Mouse (Mus musculus) CD4-positive, CD25-positive, alpha-beta regulatory T cell (primary cell): Measurements from ENCODE around the gene Cacfd1. TPM values are rescaled to one million over a fixed set of nuclear protein-coding genes. Genes with fewer than 3 reads are reported as not detected.

Experiments
- polyA plus RNA-seq: library from polyadenylated mRNA; unstranded; fragments of 100-300 nt; shearing (Covaris generic); gene quantifications from one replicate; pipeline ENCODE4 v1.2.1, GENCODE M21; 2017

Cacfd1 gene
- 37.7 TPM for polyA plus RNA-seq

GRCm38 (mm10) chr2:27009714-27010244, at the start of gene Cacfd1:
Gene Cacfd1, plus strand, starts transcription at chr2:27009926.

GRCm38 (mm10) chr2:26963923-26964723, 45.6 kb upstream of the Cacfd1 start, which contains the start of gene Rexo4:
Gene Rexo4, minus strand, starts transcription at chr2:26964386.

GRCm38 (mm10) chr2:26973116-26973515, 36.6 kb upstream of the Cacfd1 start, which contains the start of gene Adamts13:
Gene Adamts13, plus strand, starts transcription at chr2:26973416.

GRCm38 (mm10) chr2:27027618-27028436, 18.1 kb downstream of the Cacfd1 start, which contains the start of gene Slc2a6:
Gene Slc2a6, minus strand, starts transcription at chr2:27027998.

Other genes with a start within 250 kb of the Cacfd1 start
- not detected for gene Abo, start 144.9 kb upstream of the Cacfd1 start, polyA plus RNA-seq
- 41.9 TPM for gene Surf6, start 107.0 kb upstream of the Cacfd1 start, polyA plus RNA-seq
- gene Med22, start 99.2 kb upstream of the Cacfd1 start, polyA plus RNA-seq, result 29.2 TPM
- gene Rpl7a, start 99.2 kb upstream of the Cacfd1 start, polyA plus RNA-seq, result 243 TPM
- 74.5 TPM for gene Surf2, start 93.6 kb upstream of the Cacfd1 start, polyA plus RNA-seq
- gene Surf1, start 93.4 kb upstream of the Cacfd1 start, polyA plus RNA-seq, result 98.5 TPM
- gene Surf4, start 76.0 kb upstream of the Cacfd1 start, polyA plus RNA-seq, result 157 TPM
- 0.37 TPM for gene Stkld1, start 75.9 kb upstream of the Cacfd1 start, polyA plus RNA-seq
- 75.0 TPM for gene Rexo4, start 45.5 kb upstream of the Cacfd1 start, polyA plus RNA-seq
- gene Adamts13, start 36.5 kb upstream of the Cacfd1 start, polyA plus RNA-seq, result 0.07 TPM
- gene Slc2a6, start 18.1 kb downstream of the Cacfd1 start, polyA plus RNA-seq, result 0.95 TPM
- gene Mymk, start 62.3 kb downstream of the Cacfd1 start, polyA plus RNA-seq, result not detected
- 0.74 TPM for gene Adamtsl2, start 69.5 kb downstream of the Cacfd1 start, polyA plus RNA-seq
- 0.55 TPM for gene Fam163b, start 132.6 kb downstream of the Cacfd1 start, polyA plus RNA-seq
- gene Dbh, start 155.3 kb downstream of the Cacfd1 start, polyA plus RNA-seq, result not detected
- gene Sardh, start 238.4 kb downstream of the Cacfd1 start, polyA plus RNA-seq, result 7.4 TPM